Mouse (Mus musculus) erythroblast, embryonic 14.5 days (primary cell): ENCODE measurements around the gene Rai14.

ENCODE experiments used
- GATA1 ChIP-seq: IDR thresholded peaks from 2 replicates; pipeline ENCODE4 v1.6.1; 2012; ENCODE audit warnings: low read length, inconsistent platforms, mixed read lengths
- TAL1 ChIP-seq: IDR thresholded peaks from 3 replicates; pipeline ENCODE4 v1.6.1; 2012; ENCODE audit warnings: low read length, inconsistent platforms, mixed read lengths

- no peak for TF ChIP-seq GATA1
- TF ChIP-seq TAL1, result no peak
Observed at GRCm38 (mm10) chr15:10720671-10721070, 6.2 kb upstream of the Rai14 start.
